Mouse (Mus musculus): Measurements from ENCODE around the gene Zic2. TPM values are rescaled to one million over a fixed set of nuclear protein-coding genes. Genes with fewer than 3 reads are reported as not detected.
A peak's percentile ranks its signal among the peaks of the same experiment; 100 is the strongest.

The Zic2 gene
- polyA plus RNA-seq, 1 experiment from 2014 or later = not detected

- Histone ChIP-seq H3K27ac (ENCODE audit: low read depth, low read length) (no peak within 1 kb of the TSS), H3K9ac (ENCODE audit: low read depth, low read length) (no peak within 1 kb of the TSS)
- WGBS = under 1% methylated on average over 59 of the region's 59 CpGs
Measured at GRCm38 (mm10) chr14:122450496-122451382, 24.5 kb upstream of the Zic2 start, which contains the start of gene Gm5089. TSS of gene Gm5089 (minus strand) at chr14:122451115.

GRCm38 (mm10) chr14:122451551-122452145 lies 23.6 kb upstream of the Zic2 start:
- ATAC-seq (ENCODE audit: low FRiP score, low TSS enrichment) = no peak
- Histone ChIP-seq H3K27me3 (ENCODE audit: control insufficient read depth, insufficient read depth, low read length) (peaks cover 82% of the 10 kb centered on the region), H3K4me1 (ENCODE audit: control insufficient read depth, insufficient read depth, low read length) (peaks cover 16% of the 10 kb centered on the region; the same call in 1 of the 2 replicates), H3K36me3 (ENCODE audit: control insufficient read depth, insufficient read depth, low read length) (no peaks in the 10 kb centered on the region), H3K4me3 (ENCODE audit: low read length) (no peak overlapping the region; the same call in 1 of the 2 replicates), H3K9ac (ENCODE audit: low read depth, low read length) (no peak overlapping the region), H3K4me2 (replicated peaks; ENCODE audit: low read depth, low read length) (no peak overlapping the region), H3K27ac (ENCODE audit: low read depth, low read length) (no peak overlapping the region), H3K9me3 (ENCODE audit: control insufficient read depth, low read length) (no peaks in the 10 kb centered on the region)
- 73% methylated on average over 5 of the region's 5 CpGs for WGBS

More at GRCm38 (mm10) chr14:122450496-122451382, 24.5 kb upstream of the Zic2 start, which contains the start of gene Gm5089:
- Histone ChIP-seq H3K4me3 (ENCODE audit: low read length) (peak within 1 kb of the TSS; percentile 41), H3K9me3 (ENCODE audit: control insufficient read depth, low read length) (no peaks in the 10 kb centered on the region), H3K36me3 (ENCODE audit: control insufficient read depth, insufficient read depth, low read length) (no peaks in the 10 kb centered on the region), H3K4me2 (replicated peaks; ENCODE audit: low read depth, low read length) (peak within 1 kb of the TSS; percentile 59), H3K4me1 (ENCODE audit: control insufficient read depth, insufficient read depth, low read length) (peaks cover 16% of the 10 kb centered on the region; the same call in 1 of the 2 replicates), H3K27me3 (ENCODE audit: control insufficient read depth, insufficient read depth, low read length) (peaks cover 74% of the 10 kb centered on the region)
- ATAC-seq (ENCODE audit: low FRiP score, low TSS enrichment) = peak; percentile 36

DNA sequence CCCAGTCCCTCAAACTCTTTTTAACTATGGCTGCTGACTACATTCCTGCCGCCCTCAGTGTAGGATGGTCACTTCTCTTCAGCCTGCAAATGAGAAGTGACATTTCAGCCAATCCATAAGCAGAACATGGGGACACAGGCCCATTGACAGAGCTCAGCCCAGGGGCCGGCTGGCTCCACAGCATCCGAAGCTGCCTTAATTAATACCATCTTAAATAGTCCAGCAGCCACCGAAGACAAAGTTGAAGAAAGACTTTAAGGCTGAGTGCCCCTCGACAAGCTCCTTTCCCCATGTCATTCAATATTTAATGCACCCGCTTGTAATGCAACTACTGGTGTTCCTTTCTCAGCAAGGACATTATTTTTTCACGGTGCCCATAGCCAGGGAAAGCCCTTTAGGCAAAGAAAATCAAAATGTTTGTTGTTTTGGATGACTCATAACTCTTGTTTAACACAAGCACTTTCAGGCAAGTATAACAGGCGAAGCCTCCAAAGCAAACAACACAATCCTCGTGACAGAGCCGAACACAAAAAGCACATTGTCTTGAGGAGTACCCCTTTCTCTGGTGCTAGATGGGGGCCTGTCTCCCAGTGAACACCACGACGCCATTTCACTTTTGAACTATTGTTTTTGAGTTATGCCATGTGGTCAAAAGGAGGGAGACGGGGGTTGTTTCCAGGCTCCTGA lies 22.4 kb upstream of the Zic2 start:
- Histone ChIP-seq H3K9ac (ENCODE audit: low read depth, low read length) (no peak overlapping the region), H3K36me3 (ENCODE audit: control insufficient read depth, insufficient read depth, low read length) (no peaks in the 10 kb centered on the region), H3K4me2 (replicated peaks; ENCODE audit: low read depth, low read length) (peak overlapping the region; percentile 35; the same call in 1 of the 2 replicates), H3K4me3 (ENCODE audit: low read length) (no peak overlapping the region; the same call in 1 of the 2 replicates), H3K27ac (ENCODE audit: low read depth, low read length) (no peak overlapping the region), H3K9me3 (ENCODE audit: control insufficient read depth, low read length) (no peaks in the 10 kb centered on the region), H3K4me1 (ENCODE audit: control insufficient read depth, insufficient read depth, low read length) (peaks cover 16% of the 10 kb centered on the region; the same call in 1 of the 2 replicates), H3K27me3 (ENCODE audit: control insufficient read depth, insufficient read depth, low read length) (peaks cover 83% of the 10 kb centered on the region)
- 33% methylated on average over 13 of the region's 13 CpGs for WGBS
- no peak for ATAC-seq (ENCODE audit: low FRiP score, low TSS enrichment)

DNA sequence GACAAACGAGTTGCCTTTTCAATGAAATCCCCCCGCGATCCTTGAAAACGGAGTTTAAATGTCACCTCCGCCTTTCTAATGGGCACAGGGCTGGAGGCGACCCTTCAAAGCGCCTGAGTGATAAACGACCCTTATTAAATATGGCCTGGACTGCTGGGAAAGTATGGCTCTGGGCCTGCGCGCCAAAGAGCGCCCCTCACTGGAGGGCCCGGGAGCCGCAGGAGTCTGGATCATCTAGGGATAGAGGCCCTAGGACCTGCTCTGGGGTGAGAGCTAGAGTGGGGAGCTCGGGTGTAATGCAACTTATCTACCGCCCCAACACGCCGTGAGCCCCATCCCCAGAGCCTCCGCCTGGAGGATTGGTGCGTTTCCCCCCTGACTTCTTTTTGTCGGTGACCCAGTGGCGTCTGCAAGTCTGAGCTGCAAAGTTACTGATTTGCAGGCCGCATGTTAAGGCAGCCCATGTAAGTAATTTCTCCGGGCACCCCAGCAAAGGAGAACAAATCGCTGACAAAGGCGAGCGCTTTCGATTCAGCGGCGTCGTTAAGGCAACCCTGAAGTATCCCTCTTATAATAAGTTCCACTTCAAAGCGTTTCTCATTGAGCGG lies 21.7 kb upstream of the Zic2 start:
- peak; percentile 37 for ATAC-seq (ENCODE audit: low FRiP score, low TSS enrichment)
- H3K27me3 ChIP-seq (ENCODE audit: control insufficient read depth, insufficient read depth, low read length) = peaks cover 81% of the 10 kb centered on the region
- H3K4me1 ChIP-seq (ENCODE audit: control insufficient read depth, insufficient read depth, low read length) = peaks cover 16% of the 10 kb centered on the region; the same call in 1 of the 2 replicates
- peak overlapping the region; percentile 20 for H3K4me3 ChIP-seq (ENCODE audit: low read length)
- WGBS = 4% methylated on average over 32 of the region's 32 CpGs
- no peak overlapping the region for H3K27ac ChIP-seq (ENCODE audit: low read depth, low read length)
- no peaks in the 10 kb centered on the region for H3K36me3 ChIP-seq (ENCODE audit: control insufficient read depth, insufficient read depth, low read length)
- H3K9ac ChIP-seq (ENCODE audit: low read depth, low read length) = no peak overlapping the region
- H3K4me2 ChIP-seq (replicated peaks; ENCODE audit: low read depth, low read length) = peak overlapping the region; percentile 35
- H3K9me3 ChIP-seq (ENCODE audit: control insufficient read depth, low read length) = no peaks in the 10 kb centered on the region

GRCm38 (mm10) chr14:122453996-122454738 lies 21.1 kb upstream of the Zic2 start:
- H3K27me3 ChIP-seq (ENCODE audit: control insufficient read depth, insufficient read depth, low read length) = peaks cover 77% of the 10 kb centered on the region
- peaks cover 16% of the 10 kb centered on the region; the same call in 1 of the 2 replicates for H3K4me1 ChIP-seq (ENCODE audit: control insufficient read depth, insufficient read depth, low read length)

DNA sequence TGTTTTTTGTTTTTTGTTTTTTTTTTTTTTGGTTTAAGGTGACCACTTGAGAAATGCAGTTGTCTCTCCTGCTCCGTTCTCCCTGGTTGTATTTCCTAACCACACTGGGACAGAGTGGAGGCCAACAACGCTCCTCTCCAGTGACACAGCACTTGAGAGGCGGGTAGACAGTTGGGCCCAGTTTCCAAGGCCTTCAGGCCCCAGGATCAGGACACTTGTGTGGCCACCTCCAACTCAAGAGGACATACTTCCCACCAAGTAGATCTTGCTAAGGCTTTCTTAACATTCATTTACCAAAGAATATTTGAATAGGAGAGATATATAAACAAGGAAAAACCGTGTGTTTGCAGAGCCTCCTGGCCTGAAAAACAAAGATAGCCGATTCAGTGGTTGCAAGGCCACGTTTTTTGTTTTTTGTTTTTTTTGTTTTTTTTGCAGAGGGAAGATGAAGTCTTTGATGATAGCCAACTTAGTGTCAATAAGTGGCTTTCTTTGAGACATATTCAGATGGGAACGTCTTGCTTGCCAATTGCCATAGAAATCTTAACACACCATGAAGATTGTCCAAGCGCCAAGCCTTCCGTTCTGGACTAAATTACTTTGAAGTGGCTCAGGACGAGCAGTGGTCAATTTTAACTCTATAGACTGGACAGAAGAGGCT lies 20.2 kb upstream of the Zic2 start:
- 74% methylated on average over 10 of the region's 10 CpGs for WGBS
- Histone ChIP-seq H3K9me3 (ENCODE audit: control insufficient read depth, low read length) (no peaks in the 10 kb centered on the region), H3K4me1 (ENCODE audit: control insufficient read depth, insufficient read depth, low read length) (peaks cover 16% of the 10 kb centered on the region; the same call in 1 of the 2 replicates), H3K9ac (ENCODE audit: low read depth, low read length) (no peak overlapping the region), H3K4me2 (replicated peaks; ENCODE audit: low read depth, low read length) (no peak overlapping the region), H3K4me3 (ENCODE audit: low read length) (no peak overlapping the region), H3K36me3 (ENCODE audit: control insufficient read depth, insufficient read depth, low read length) (no peaks in the 10 kb centered on the region), H3K27ac (ENCODE audit: low read depth, low read length) (no peak overlapping the region), H3K27me3 (ENCODE audit: control insufficient read depth, insufficient read depth, low read length) (peaks cover 73% of the 10 kb centered on the region)
- ATAC-seq (ENCODE audit: low FRiP score, low TSS enrichment) = no peak

More at GRCm38 (mm10) chr14:122453996-122454738, 21.1 kb upstream of the Zic2 start:
- Histone ChIP-seq H3K9ac (ENCODE audit: low read depth, low read length) (no peak overlapping the region), H3K27ac (ENCODE audit: low read depth, low read length) (no peak overlapping the region), H3K4me2 (replicated peaks; ENCODE audit: low read depth, low read length) (peak overlapping the region; percentile 35; the same call in 1 of the 2 replicates), H3K9me3 (ENCODE audit: control insufficient read depth, low read length) (no peaks in the 10 kb centered on the region), H3K36me3 (ENCODE audit: control insufficient read depth, insufficient read depth, low read length) (no peaks in the 10 kb centered on the region), H3K4me3 (ENCODE audit: low read length) (peak overlapping the region; percentile 20)
- 15% methylated on average over 12 of the region's 12 CpGs for WGBS
- no peak for ATAC-seq (ENCODE audit: low FRiP score, low TSS enrichment)

DNA sequence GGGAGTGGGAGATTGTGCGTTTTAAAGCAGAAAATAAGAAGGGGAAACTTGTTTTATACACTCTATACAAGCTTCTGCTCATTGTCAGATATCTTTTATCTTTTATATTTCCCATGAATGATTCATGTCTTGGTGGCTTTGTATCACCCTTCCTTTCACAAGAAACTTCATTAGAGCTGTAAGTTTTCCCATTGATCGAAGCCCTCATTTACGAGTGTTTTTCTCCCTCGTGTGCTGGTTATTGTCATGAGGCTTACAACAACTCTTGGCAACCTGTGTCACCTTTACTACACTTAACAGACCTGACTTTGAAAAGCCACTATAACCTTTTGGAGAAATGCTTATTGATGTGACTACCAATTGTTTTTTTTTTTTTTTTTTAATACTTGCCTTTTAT lies 19.7 kb upstream of the Zic2 start:
- ATAC-seq (ENCODE audit: low FRiP score, low TSS enrichment) = no peak
- no peak overlapping the region for H3K4me2 ChIP-seq (replicated peaks; ENCODE audit: low read depth, low read length)
- no peaks in the 10 kb centered on the region for H3K36me3 ChIP-seq (ENCODE audit: control insufficient read depth, insufficient read depth, low read length)
- H3K9me3 ChIP-seq (ENCODE audit: control insufficient read depth, low read length) = no peaks in the 10 kb centered on the region
- WGBS = 77% methylated on average over 4 of the region's 4 CpGs
- peaks cover 12% of the 10 kb centered on the region; the same call in 1 of the 2 replicates for H3K4me1 ChIP-seq (ENCODE audit: control insufficient read depth, insufficient read depth, low read length)
- no peak overlapping the region for H3K9ac ChIP-seq (ENCODE audit: low read depth, low read length)
- H3K27me3 ChIP-seq (ENCODE audit: control insufficient read depth, insufficient read depth, low read length) = peaks cover 73% of the 10 kb centered on the region
- no peak overlapping the region for H3K27ac ChIP-seq (ENCODE audit: low read depth, low read length)
- no peak overlapping the region for H3K4me3 ChIP-seq (ENCODE audit: low read length)

Measured in kidney, embryonic 14.5 days (tissue).